Mouse (Mus musculus): Measurements from ENCODE around the gene Klhl6.

GRCm38 (mm10) chr16:19982537-19983257 lies at the start of gene Klhl6:
- no peak for TF ChIP-seq CTCF (IDR thresholded peaks at IDR 0.05; ENCODE audit: extremely low read depth, insufficient read length, insufficient replicate concordance, low read depth, low read length)
- no peak for TF ChIP-seq POLR2A (IDR thresholded peaks at IDR 0.05; ENCODE audit: low read depth, low read length)

All from small intestine, adult 2 months (tissue).